Mouse (Mus musculus): Measurements from ENCODE around the gene Cldn10.
A peak's percentile ranks its signal among the peaks of the same experiment; 100 is the strongest.
"Not testable (repeated sequence)": the region's sequence is repeated elsewhere in the genome, so short reads cannot be mapped to it uniquely, and the experiment has no call there.

Gene Cldn10

GRCm38 (mm10) chr14:118783326-118783935, 4.3 kb upstream of the Cldn10 start:
- DNase-seq: no peak

- DNase-seq: no peak
These were observed 2.5 kb downstream of the Cldn10 start for GRCm38 (mm10) chr14:118790217-118790616.

- no peak for DNase-seq
These were observed 5.2 kb downstream of the Cldn10 start for GRCm38 (mm10) chr14:118792957-118793356.

GRCm38 (mm10) chr14:118793416-118793815, 5.7 kb downstream of the Cldn10 start:
- no peak for DNase-seq

GRCm38 (mm10) chr14:118794196-118794595, 6.5 kb downstream of the Cldn10 start:
- no peak for DNase-seq

GRCm38 (mm10) chr14:118794893-118795292, 7.2 kb downstream of the Cldn10 start:
- DNase-seq: no peak

GRCm38 (mm10) chr14:118795915-118796693, 8.4 kb downstream of the Cldn10 start:
- DNase-seq: no peak

- no peak for DNase-seq
These were observed 9.0 kb downstream of the Cldn10 start for GRCm38 (mm10) chr14:118796694-118797058.

GRCm38 (mm10) chr14:118797270-118797669, 9.6 kb downstream of the Cldn10 start:
- no peak for DNase-seq

GRCm38 (mm10) chr14:118799918-118800317, 12.2 kb downstream of the Cldn10 start:
- no peak for DNase-seq

- no peak for DNase-seq
These were observed 16.2 kb downstream of the Cldn10 start for GRCm38 (mm10) chr14:118803936-118804335.

GRCm38 (mm10) chr14:118804351-118804750, 16.6 kb downstream of the Cldn10 start:
- DNase-seq: no peak

- no peak for DNase-seq
These were observed 19.9 kb downstream of the Cldn10 start for GRCm38 (mm10) chr14:118807653-118808052.

- not testable (repeated sequence) for DNase-seq
These were observed 20.5 kb downstream of the Cldn10 start for GRCm38 (mm10) chr14:118808183-118808582.

- no peak for DNase-seq
These were observed 22.0 kb downstream of the Cldn10 start for GRCm38 (mm10) chr14:118809686-118810085.

- DNase-seq: not testable (repeated sequence)
These were observed 23.5 kb downstream of the Cldn10 start for GRCm38 (mm10) chr14:118811256-118811655.

- no peak for DNase-seq
These were observed 25.4 kb downstream of the Cldn10 start for GRCm38 (mm10) chr14:118813111-118813510.

- peak; percentile 59 for DNase-seq
These were observed 28.8 kb downstream of the Cldn10 start for GRCm38 (mm10) chr14:118816503-118816902.

- DNase-seq: peak; percentile 71
These were observed 32.4 kb downstream of the Cldn10 start for GRCm38 (mm10) chr14:118820111-118820510.

GRCm38 (mm10) chr14:118822816-118823215, 35.1 kb downstream of the Cldn10 start:
- no peak for DNase-seq

- DNase-seq: no peak
These were observed 35.6 kb downstream of the Cldn10 start for GRCm38 (mm10) chr14:118823313-118823712.

GRCm38 (mm10) chr14:118826346-118826745, 38.6 kb downstream of the Cldn10 start:
- DNase-seq: no peak

- peak; percentile 22 for DNase-seq
These were observed 39.7 kb downstream of the Cldn10 start for GRCm38 (mm10) chr14:118827283-118827904.

All from lung, postnatal 10 days (tissue).